Mouse (Mus musculus) forebrain, postnatal 0 days (tissue): ENCODE results near the gene Coro7. TPM values are rescaled to one million over a fixed set of nuclear protein-coding genes. Genes with fewer than 3 reads are reported as not detected.
"Not testable (repeated sequence)": the region's sequence is repeated elsewhere in the genome, so short reads cannot be mapped to it uniquely, and the experiment has no call there.

Experiments
- ATAC-seq: fragments of 200-750 bp; cut with Nextera tagmentation; 2 replicates; pipeline ENCODE4 v1.8.0; 2017; ENCODE audit warnings: mild to moderate bottlenecking, moderate library complexity
- DNase-seq: peaks from one replicate; pipeline ENCODE4 v3.0.0-alpha.2; 2015
- H3K27ac ChIP-seq: fragments of 300-500 bp; sonication (generic); 2 replicates; pipeline ENCODE4 v1.5.1; 2014; ENCODE audit warnings: low read depth, mild to moderate bottlenecking, antibody characterized with exemption, low read length, moderate library complexity, mixed read lengths
- H3K27me3 ChIP-seq: fragments of 300-500 bp; sonication (generic); 2 replicates; pipeline ENCODE4 v1.6.1; 2014; ENCODE audit warnings: mild to moderate bottlenecking, low read length, mixed read lengths; ENCODE audit not compliant: insufficient read depth
- H3K36me3 ChIP-seq: fragments of 300-500 bp; sonication (generic); 2 replicates; pipeline ENCODE4 v1.6.1; 2014; ENCODE audit warnings: mild to moderate bottlenecking, moderate library complexity; ENCODE audit not compliant: insufficient read depth
- H3K4me1 ChIP-seq: fragments of 300-500 bp; sonication (generic); 2 replicates; pipeline ENCODE4 v1.6.1; 2014; ENCODE audit warnings: antibody characterized with exemption; ENCODE audit not compliant: insufficient read depth
- H3K4me2 ChIP-seq: fragments of 300-500 bp; sonication (generic); 2 replicates; pipeline ENCODE4 v1.6.1; 2014; ENCODE audit warnings: low read depth, mild to moderate bottlenecking, moderate library complexity
- H3K4me3 ChIP-seq: fragments of 300-500 bp; sonication (generic); 2 replicates; pipeline ENCODE4 v1.5.1; 2014; ENCODE audit warnings: low read depth, low read length, mixed read lengths
- H3K9ac ChIP-seq: fragments of 300-500 bp; sonication (generic); 2 replicates; pipeline ENCODE4 v1.6.1; 2014; ENCODE audit warnings: mild to moderate bottlenecking
- H3K9me3 ChIP-seq: fragments of 300-500 bp; sonication (generic); 2 replicates; pipeline ENCODE4 v1.6.1; 2016; ENCODE audit warnings: low read length
- CTCF ChIP-seq: sonication (generic); IDR thresholded peaks from 2 replicates; pipeline ENCODE4 v1.5.1; 2016; ENCODE audit warnings: antibody characterized with exemption, control low read depth, low read depth
- WGBS: fragments of 180-500 bp; shearing (Covaris S2); extraction: QIAGEN DNeasy Blood & Tissue Kit; methylation state at CpG from one replicate; pipeline ENCODE4 v1.1.7; 2014; 5-methylcytosine and 5-hydroxymethylcytosine counted together
- polyA plus RNA-seq: library from polyadenylated mRNA; unstranded; fragments of >200 nt; fragmentation: Nextera tagmentation; extraction: Ambion mirVana; gene quantifications from 2 replicates; pipeline ENCODE4 v1.2.1, GENCODE M21; 2015
- total RNA-seq: library from RNA; depleted of rRNA; stranded (reverse); fragments of >200 nt; gene quantifications from 2 replicates; pipeline ENCODE4 v1.2.3, GENCODE M21; 2014

Coro7 gene
- total and polyA plus RNA-seq, 2 experiments from 2014 or later: 24.9 to 29.3 TPM

DNA sequence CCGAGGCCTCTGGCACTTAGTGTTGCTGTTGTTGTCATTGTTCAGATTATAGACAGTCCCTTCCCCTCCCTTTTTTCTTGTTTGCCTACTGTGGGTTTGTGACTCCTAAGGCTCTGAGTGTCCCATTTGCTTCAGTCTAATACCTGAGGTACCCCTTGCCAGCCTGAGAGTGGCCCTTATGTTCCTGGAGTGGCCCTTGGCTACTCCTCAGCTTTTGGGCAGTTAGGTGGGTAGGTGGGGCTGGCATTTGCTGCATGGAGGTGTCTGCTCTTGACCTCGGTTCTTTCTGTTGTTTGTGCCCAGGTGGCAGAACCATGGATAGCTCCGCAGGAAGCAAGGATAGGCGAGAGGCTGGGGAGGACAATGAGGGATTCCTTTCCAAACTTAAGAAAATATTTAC, 26.0 kb upstream of the Coro7 start:
- WGBS: 77% methylated on average over 4 of the region's 4 CpGs

DNA sequence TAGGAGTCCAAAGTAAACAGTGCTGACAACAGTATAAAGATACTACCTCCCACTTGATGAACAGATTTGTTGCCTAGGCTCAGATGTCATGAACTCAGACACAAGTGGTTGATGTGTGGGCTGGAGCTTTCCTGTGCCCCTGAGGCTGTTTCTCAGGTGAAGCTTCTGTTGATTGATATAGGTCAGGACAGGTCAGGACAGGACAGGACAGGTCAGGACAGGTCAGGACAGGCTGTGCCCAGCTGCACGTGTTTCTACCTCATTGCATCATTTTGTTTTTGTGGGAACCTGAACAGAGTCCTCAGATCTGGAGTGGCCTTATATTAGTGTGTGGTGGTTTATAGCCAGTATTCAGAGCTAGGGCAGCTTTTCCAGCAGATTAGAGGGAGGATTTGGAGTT, 23.1 kb upstream of the Coro7 start:
- Histone ChIP-seq H3K36me3 (peaks cover 95% of the 10 kb centered on the region), H3K4me3 (no peak overlapping the region), H3K27me3 (no peaks in the 10 kb centered on the region), H3K9me3 (no peaks in the 10 kb centered on the region), H3K9ac (no peak overlapping the region), H3K4me2 (no peak overlapping the region), H3K27ac (no peak overlapping the region), H3K4me1 (no peaks in the 10 kb centered on the region)
- 81% methylated on average over 1 of the region's 1 CpGs for WGBS
- ATAC-seq (no peak), DNase-seq (no peak)
- TF ChIP-seq CTCF: no peak

More for the DNA sequence above, 26.0 kb upstream of the Coro7 start:
- Histone ChIP-seq H3K9me3 (no peaks in the 10 kb centered on the region), H3K36me3 (peaks cover 85% of the 10 kb centered on the region), H3K27ac (no peak overlapping the region), H3K27me3 (no peaks in the 10 kb centered on the region), H3K4me3 (no peak overlapping the region), H3K9ac (no peak overlapping the region), H3K4me2 (no peak overlapping the region), H3K4me1 (no peaks in the 10 kb centered on the region)
- no peak for ATAC-seq
- no peak for TF ChIP-seq CTCF
- no peak for DNase-seq

DNA sequence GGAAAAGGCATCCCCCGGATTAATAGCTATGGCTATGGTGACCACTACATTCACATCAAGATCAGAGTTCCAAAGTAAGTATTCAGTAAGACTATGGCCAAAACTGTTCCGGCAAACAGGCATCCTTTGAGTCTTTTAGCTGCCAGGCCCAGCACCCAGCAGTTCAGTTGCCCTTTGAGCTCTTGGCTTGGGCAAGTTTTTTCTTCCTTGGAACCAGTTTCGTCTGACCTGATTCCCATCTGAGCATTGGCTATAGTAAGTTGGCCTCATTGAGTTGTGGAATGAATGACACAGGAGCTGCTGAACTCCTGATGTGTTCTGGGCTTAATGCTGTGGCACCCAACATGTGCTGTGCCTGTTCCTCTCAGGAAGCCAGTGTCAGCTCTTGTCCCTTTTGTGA, 21.6 kb upstream of the Coro7 start:
- no peak for ATAC-seq
- H3K9me3 ChIP-seq: no peaks in the 10 kb centered on the region
- WGBS: 88% methylated on average over 3 of the region's 3 CpGs

DNA sequence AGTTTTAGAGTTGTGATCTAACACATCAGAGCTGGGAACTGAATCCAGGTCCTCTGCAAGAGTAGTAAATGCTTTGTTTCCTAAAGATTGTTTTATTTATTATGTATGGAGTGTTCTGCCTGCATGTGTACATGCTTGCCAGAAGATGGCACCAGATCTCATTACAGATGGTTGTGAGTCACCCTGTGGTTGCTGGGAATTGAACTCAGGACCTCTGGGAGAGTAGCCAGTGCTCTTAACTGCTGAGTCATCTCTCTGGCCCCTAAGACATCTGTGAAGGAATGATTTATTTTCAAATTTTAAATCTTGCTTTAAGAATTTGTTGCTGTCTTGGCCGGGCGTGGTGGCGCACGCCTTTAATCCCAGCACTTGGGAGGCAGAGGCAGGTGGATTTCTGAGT, 9.8 kb upstream of the Coro7 start:
- not testable (repeated sequence) for H3K4me3 ChIP-seq, H3K4me2 ChIP-seq, ATAC-seq, DNase-seq, H3K27me3 ChIP-seq, H3K4me1 ChIP-seq, H3K9ac ChIP-seq, H3K9me3 ChIP-seq, H3K27ac ChIP-seq
- peaks cover 57% of the 10 kb centered on the region for H3K36me3 ChIP-seq
- peak; percentile 41 for TF ChIP-seq CTCF
- WGBS: 98% methylated on average over 4 of the region's 4 CpGs

More for the DNA sequence above, 21.6 kb upstream of the Coro7 start:
- Histone ChIP-seq H3K4me1 (no peaks in the 10 kb centered on the region), H3K36me3 (peaks cover 95% of the 10 kb centered on the region), H3K4me2 (no peak overlapping the region), H3K4me3 (no peak overlapping the region), H3K27me3 (no peaks in the 10 kb centered on the region), H3K9ac (no peak overlapping the region), H3K27ac (no peak overlapping the region)
- TF ChIP-seq CTCF: no peak
- no peak for DNase-seq

DNA sequence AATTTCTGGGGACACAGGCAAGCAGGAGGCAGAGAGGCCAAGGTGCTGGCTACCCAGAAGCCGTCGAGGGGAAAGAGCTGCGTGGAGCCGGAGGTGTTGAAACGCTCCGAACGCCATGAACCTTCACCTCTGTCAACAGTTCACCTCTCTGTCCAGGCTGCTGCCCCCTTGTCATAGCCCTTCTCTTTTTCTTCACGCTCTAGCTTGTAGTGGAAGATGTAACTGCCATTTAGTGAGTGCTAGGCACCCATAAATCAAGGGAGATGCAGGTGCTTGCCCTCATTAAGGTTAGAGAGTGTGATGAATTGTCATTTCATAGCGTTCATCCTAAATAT, 4.8 kb upstream of the Coro7 start:
- Histone ChIP-seq H3K36me3 (peaks cover 13% of the 10 kb centered on the region), H3K27me3 (no peaks in the 10 kb centered on the region), H3K4me1 (peaks cover 9% of the 10 kb centered on the region; the same call in 1 of the 2 replicates), H3K4me2 (peak overlapping the region; percentile 94), H3K9me3 (no peaks in the 10 kb centered on the region), H3K27ac (peak overlapping the region; percentile 81; the same call in 1 of the 2 replicates), H3K4me3 (peak overlapping the region; percentile 65), H3K9ac (peak overlapping the region; percentile 86)
- no peak for TF ChIP-seq CTCF
- ATAC-seq: peak; percentile 1; the same call in 1 of the 2 replicates
- WGBS: 2% methylated on average over 9 of the region's 9 CpGs
- no peak for DNase-seq

DNA sequence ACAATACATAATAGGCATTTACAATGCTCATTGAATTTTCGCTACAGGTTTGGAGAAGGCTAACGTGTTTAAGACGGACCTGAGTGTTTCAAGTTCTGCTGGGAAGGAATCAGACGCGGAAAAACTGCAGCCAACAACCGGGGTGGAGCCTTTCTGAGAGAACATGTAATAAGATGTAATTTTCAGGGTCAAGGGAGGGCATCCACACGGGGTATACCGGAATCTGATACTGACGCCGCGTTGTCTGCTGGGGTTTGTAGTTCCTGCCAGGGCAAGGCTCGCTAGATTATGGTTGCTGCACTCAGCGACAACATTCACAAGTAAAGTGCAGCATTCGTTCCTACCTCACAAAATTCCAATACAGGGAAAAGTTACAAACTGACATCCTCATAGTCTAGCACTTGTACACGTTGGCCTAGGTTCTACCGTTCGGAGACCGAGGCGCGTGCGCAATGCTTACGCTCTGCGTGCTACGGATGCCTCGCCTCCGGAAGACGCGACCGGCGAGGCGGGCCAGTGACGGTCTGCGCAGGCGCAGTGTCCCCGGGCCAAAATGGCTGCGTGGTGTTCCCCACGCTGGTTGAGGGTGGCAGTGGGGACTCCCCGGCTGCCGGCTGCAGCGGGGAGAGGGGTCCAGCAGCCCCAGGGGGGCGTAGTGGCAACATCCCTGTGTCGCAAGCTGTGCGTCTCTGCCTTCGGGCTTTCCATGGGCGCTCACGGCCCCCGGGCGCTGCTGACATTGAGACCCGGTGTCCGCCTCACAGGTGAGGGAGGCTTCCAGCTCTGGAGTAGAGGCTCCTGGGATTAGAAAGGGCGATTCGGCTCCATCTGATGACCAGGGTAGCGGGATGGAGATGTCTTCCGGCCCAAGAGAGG, 4.2 kb upstream of the Coro7 start:
- under 1% methylated on average over 54 of the region's 54 CpGs for WGBS
- peak; percentile 21; the same call in 1 of the 2 replicates for TF ChIP-seq CTCF
- peak; percentile 98 for DNase-seq
- Histone ChIP-seq H3K9me3 (no peaks in the 10 kb centered on the region), H3K9ac (peak overlapping the region; percentile 86), H3K27me3 (no peaks in the 10 kb centered on the region), H3K4me1 (peaks cover 10% of the 10 kb centered on the region; the same call in 1 of the 2 replicates), H3K36me3 (peaks cover 8% of the 10 kb centered on the region; the same call in 1 of the 2 replicates), H3K27ac (peak overlapping the region; percentile 81), H3K4me3 (peak overlapping the region; percentile 65), H3K4me2 (peak overlapping the region; percentile 94)
- peak; percentile 95 for ATAC-seq

DNA sequence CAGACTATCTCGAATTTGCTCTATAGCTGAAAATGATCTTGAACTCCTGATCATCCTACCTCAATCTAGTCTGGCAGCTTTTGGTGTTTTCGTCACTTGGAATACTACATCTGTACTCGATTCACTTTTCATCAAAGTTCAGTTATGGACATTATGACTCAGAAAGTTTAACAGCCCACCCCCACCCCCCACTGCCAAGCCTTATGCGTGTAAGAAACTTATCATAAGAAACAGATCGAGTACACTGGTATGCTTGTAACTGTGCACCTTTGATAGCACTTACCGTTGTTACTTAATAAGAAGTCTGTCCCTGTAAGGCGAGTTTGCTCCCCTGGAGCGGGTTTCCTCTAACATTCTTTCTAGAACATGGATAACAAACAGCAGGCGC, 3.6 kb upstream of the Coro7 start:
- H3K27me3 ChIP-seq: no peaks in the 10 kb centered on the region
- no peak for DNase-seq
- H3K36me3 ChIP-seq: peaks cover 8% of the 10 kb centered on the region; the same call in 1 of the 2 replicates
- peak overlapping the region; percentile 65 for H3K4me3 ChIP-seq
- H3K9ac ChIP-seq: peak overlapping the region; percentile 86
- H3K4me1 ChIP-seq: peaks cover 15% of the 10 kb centered on the region
- no peak for TF ChIP-seq CTCF
- H3K4me2 ChIP-seq: peak overlapping the region; percentile 94
- H3K9me3 ChIP-seq: no peaks in the 10 kb centered on the region
- ATAC-seq: no peak
- WGBS: 31% methylated on average over 9 of the region's 9 CpGs
- peak overlapping the region; percentile 81 for H3K27ac ChIP-seq
